Mouse (Mus musculus) left cerebral cortex, adult 9 months (tissue): ENCODE results near the gene Ccdc9.
"Not testable (repeated sequence)": the region's sequence is repeated elsewhere in the genome, so short reads cannot be mapped to it uniquely, and the experiment has no call there.

Source experiments
- DNase-seq, 2 experiments: peaks; one replicate each; pipeline ENCODE4 v3.0.0; 2022; ENCODE audit warnings: low spot score in 2 of 2

The Ccdc9 gene

DNA sequence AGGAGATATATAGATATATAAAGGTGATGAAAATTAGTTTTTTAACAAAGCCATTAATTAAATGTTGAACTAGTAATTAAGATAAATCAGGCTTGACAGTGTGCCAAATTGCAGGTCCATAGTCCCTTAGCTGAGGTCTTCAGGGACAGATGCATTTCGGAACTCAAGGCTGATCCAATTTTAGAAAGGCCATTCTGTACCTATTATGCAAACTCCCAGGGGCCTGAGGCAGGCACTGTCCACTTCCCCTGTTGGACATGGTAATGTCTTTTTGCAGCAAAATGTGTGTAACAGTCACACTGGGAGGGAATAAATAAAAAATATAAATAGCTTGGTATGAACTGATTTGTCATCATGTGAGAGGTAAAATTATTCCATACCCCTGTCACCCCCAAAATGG, 15.5 kb downstream of the Ccdc9 start:
- DNase-seq: no peak

GRCm38 (mm10) chr7:16266593-16266992, 20.0 kb downstream of the Ccdc9 start:
- DNase-seq: not testable (repeated sequence)

GRCm38 (mm10) chr7:16265856-16266255, 20.7 kb downstream of the Ccdc9 start:
- no peak for DNase-seq

- DNase-seq: no peak
Observed at GRCm38 (mm10) chr7:16263843-16264242, 22.8 kb downstream of the Ccdc9 start.

DNA sequence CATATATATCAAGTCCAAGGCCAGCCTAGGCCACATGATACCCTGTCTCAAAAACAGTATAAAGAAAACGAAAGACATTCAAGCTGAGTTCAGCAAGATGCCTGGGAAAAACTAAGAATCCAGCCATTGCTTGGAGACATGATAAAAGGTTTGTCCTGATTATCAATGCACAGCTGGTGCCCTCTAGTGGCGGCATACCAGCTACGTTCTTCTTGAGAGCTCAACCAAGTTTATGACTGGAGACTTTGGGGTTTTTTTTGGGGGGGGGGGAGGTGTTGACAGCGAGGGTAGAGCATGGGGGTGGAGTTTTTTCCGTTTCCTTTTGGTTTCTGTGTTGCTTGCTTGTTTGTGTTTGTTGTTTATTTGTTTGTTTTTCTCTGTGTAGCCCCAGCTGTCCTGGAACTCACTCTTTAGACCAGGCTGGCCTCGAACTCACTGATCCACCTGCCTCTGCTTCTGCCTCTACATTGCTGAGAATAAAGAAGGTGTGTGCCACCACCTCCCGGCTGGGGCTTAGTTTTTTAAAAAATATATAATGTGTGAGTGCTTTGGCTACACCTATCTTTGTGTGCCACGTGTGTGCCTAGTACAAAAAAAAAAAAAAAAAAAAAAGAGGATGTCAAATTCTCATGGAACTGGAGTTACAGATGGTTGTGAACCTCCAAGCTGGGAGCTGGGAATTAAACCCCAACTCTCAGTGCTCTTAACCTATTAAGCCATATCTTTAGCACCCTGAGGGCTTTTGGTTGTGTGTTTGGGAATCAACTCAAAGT, 23.4 kb downstream of the Ccdc9 start:
- peak in 1 of 2 experiments; percentile 87 for DNase-seq

DNA sequence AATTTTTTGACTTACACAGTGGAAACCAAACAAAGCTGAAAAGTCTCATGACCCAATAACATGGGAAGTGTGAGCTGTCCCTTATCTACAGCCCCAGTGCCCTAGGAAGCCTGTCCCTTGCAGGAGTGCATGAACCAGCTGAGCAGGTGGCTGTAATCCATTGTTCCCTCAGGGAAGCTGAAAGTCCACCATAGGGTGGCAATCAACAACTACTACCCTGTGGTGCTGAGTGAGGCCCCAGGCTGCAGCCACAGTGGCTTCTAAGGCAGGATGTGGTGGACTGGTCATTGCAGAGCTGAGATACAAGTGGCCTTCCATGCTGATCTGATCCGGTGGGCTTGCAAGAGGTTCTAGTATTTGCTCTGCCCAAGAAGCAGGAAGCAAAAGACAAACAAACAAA, 25.5 kb downstream of the Ccdc9 start:
- no peak for DNase-seq

DNA sequence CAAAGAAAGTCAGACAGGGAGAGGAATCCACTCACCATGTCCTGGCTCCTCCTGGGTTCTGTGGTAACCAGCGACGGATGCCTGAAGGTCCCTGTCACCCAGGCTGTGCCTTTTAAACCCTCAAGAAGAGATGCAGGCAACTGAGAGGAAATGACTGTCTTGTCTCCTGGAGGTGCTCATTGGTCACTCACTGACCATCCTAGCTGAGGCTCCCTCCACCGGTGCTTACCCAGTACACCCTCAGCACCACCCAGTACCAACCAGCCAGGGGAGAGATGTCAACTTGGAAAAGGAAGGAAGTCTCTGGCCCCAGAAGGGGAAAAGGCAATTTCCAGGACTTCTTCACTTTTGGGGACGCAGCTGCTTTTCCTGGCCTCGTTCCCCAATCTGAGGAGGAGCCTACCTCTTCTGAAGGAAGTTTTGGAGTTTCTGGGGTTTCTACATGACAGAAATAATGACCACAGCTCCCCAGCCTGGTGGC, 27.4 kb downstream of the Ccdc9 start, which contains the start of gene C5ar1:
C5ar1 (minus strand) TSS at position 431 of the 481 bp plus-strand sequence.
- DNase-seq: no peak

DNA sequence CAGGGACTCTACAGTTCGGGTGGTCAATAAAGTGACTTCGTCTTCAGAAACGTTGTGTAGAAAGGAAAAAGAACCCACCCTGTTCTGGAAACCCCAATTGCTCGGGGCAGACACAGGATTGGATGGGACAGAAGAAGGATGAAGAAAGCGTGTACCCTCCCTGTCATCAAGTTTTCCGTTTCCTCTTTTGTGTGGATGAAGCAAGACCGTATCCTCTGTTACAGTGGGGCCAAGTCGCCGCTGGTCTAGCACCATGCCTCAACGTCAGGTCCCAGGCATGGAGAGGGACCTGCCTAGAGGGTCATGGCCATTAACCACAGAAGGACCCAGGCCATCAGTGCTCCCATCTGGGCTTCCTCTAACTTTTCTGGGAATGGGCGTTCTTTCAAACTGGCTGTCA, 28.8 kb downstream of the Ccdc9 start:
- no peak for DNase-seq

GRCm38 (mm10) chr7:16255963-16256362, 30.6 kb downstream of the Ccdc9 start:
- DNase-seq: not testable (repeated sequence)

DNA sequence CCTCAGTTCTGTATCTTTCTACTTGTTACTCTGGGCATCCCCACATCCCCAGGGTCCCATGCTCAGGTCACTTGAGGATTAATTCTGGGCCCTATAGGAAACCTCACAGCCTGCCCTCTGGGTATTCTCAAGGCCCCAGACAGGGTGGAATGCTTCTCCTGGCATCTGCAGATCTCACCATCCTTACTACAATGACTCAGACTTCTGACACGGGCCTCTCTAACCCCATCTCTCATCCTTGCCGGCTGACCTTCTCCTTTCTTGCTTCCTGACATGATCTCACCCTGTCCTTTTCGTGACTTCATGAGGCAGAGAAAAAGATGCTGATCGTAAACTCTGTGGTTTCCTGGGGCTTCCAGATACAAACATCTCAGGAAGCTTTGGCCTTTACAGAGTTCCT, 32.4 kb downstream of the Ccdc9 start:
- DNase-seq: no peak

DNA sequence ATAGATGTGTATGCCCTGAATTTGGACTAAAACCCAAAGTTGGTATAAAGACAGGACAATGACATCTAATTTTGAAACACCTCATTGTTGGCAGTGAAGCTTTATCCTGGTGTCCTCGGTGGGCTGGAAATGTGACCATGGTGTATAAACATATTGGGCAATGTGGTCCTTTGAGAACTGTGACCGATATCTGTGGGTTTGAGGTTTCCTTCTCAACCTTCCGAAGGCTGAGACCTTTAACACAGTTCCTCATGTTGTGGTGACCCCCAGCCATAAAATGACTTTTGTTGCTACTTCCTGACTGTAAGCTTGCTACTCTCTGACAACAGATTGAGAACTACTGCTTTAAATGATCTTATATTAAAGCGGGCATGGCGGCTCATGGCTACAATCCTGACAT, 35.9 kb downstream of the Ccdc9 start:
- no peak for DNase-seq

GRCm38 (mm10) chr7:16245958-16246357, 40.6 kb downstream of the Ccdc9 start:
- no peak for DNase-seq

- DNase-seq: peak in 1 of 2 experiments; percentile 23
Observed at GRCm38 (mm10) chr7:16244067-16244466, 42.5 kb downstream of the Ccdc9 start, which contains the start of gene C5ar2. TSS of gene C5ar2 (minus strand) at chr7:16244154.

DNA sequence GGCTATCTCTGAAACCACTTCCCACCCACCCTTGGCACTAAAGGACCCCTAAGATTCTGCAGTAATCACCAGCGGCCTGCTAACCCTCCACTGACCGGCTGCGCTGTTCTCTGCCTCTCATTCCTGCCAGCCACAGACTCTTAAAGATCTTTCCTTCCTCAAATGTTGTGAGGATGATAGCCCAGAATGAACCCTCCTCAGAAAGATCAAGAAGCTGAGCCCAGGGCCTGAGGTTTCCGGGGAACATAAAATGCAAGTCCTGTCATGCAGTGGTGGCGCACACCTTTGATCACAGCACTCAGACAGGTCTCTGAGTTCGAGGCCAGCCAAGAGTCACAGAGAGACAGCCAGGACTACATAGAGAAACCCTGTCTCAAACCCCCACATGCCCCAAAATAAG, 44.4 kb downstream of the Ccdc9 start:
- DNase-seq: no peak

GRCm38 (mm10) chr7:16241787-16242186, 44.8 kb downstream of the Ccdc9 start:
- DNase-seq: no peak

DNA sequence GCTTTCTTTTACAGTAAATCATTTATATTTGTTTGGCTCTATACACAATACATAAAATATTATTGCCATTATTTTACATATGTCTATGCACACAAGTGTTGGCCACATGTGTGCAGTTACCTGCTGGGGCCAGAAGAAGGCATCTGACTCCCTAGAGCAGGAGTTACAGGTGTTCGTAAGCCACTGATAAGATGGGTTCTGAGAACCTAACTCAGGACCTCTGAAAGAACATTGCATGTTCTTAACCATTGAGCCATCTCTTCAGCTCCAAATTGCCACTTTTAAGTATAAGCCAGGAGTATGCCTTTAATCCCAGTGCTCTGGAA, 45.7 kb downstream of the Ccdc9 start:
- DNase-seq: no peak

- no peak for DNase-seq
Observed at GRCm38 (mm10) chr7:16240281-16240977, 46.2 kb downstream of the Ccdc9 start.

DNA sequence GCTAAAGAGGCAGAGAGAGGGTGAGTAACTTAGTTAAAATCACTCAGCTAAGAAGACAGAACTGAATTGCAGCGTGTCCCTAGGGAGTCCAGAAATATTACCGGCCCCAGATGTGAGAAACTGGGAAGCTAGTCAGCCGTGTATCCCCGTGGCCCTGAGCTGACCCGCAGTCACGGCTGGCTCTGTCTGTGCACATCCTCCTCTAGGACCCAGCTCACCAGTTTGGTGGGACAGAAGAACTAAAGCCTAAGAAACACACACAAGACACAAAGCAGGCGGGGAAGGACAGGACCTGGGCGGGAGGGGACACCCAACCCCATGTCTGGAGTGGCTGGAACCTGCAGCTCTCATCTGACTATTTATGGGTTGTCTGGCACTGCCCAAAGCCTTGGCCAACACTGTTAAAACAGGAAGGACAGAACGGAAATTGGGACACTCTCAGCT, 47.0 kb downstream of the Ccdc9 start:
- no peak for DNase-seq

GRCm38 (mm10) chr7:16229869-16230268, 56.7 kb downstream of the Ccdc9 start:
- no peak for DNase-seq
